Mouse (Mus musculus): ENCODE measurements at regions not wholly inside any gene's neighbourhood (a gene's known extent, or its start where the extent isn't known, plus 50 kb on each side); places are given as distances from the start of the nearest gene placed in this dataset.

DNA sequence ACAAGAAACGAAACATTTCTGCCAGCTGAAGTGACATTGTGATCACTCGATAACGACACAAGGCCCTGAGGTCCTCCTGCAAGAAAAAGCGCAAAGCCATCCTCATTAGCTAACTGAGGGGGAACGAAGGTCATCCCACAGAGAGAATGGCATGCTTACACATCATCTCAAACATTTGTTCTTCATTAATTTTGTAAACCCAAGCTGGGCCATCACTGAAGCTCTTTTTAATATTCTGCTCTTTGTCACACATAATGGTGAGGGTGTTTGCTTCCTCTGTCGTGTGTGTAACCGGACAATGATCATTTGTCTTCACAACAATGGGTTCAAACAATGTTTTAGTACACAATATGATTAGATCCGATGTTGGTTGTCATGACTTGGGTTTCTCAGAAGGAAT is 1217.9 kb downstream of the Mat2b start:
- TF ChIP-seq EP300 (optimal IDR thresholded peaks at IDR 0.05) (no peak), CTCF (IDR thresholded peaks at IDR 0.05; ENCODE audit: low read depth) (no peak)
- Histone ChIP-seq H3K4me1 (replicated peaks; ENCODE audit: control insufficient read depth, insufficient read depth) (no peaks in the 10 kb centered on the region), H3K9ac (ENCODE audit: low read length) (no peak overlapping the region), H3K36me3 (ENCODE audit: control insufficient read depth, insufficient read depth, low read length) (no peaks in the 10 kb centered on the region), H3K4me2 (replicated peaks; ENCODE audit: low read depth) (no peak overlapping the region), H3K27ac (replicated peaks) (no peak overlapping the region), H3K4me3 (ENCODE audit: low read depth, low read length) (no peak overlapping the region), H3K27me3 (ENCODE audit: control insufficient read depth, insufficient read depth, low read length) (no peaks in the 10 kb centered on the region), H3K9me3 (ENCODE audit: control insufficient read depth, low read length) (no peaks in the 10 kb centered on the region)
- DNase-seq (ENCODE audit: low spot score), result no peak
- WGBS, result 67% methylated on average over 8 of the region's 8 CpGs
- no peak for ATAC-seq (ENCODE audit: low FRiP score, low TSS enrichment)

- H3K27me3 ChIP-seq (ENCODE audit: control insufficient read depth, insufficient read depth, low read length), result no peaks in the 10 kb centered on the region
- H3K4me1 ChIP-seq (replicated peaks; ENCODE audit: control insufficient read depth, insufficient read depth), result no peaks in the 10 kb centered on the region
- no peak overlapping the region for H3K4me2 ChIP-seq (replicated peaks; ENCODE audit: low read depth)
- no peaks in the 10 kb centered on the region for H3K9me3 ChIP-seq (ENCODE audit: control insufficient read depth, low read length)
- H3K4me3 ChIP-seq (ENCODE audit: low read depth, low read length), result no peak overlapping the region
- H3K27ac ChIP-seq (replicated peaks), result no peak overlapping the region
- H3K36me3 ChIP-seq (ENCODE audit: control insufficient read depth, insufficient read depth, low read length), result no peaks in the 10 kb centered on the region
- DNase-seq (ENCODE audit: low spot score) (no peak), ATAC-seq (ENCODE audit: low FRiP score, low TSS enrichment) (no peak)
- TF ChIP-seq CTCF (IDR thresholded peaks at IDR 0.05; ENCODE audit: low read depth) (no peak), EP300 (optimal IDR thresholded peaks at IDR 0.05) (no peak)
- H3K9ac ChIP-seq (ENCODE audit: low read length), result no peak overlapping the region
- 45% methylated on average over 5 of the region's 5 CpGs for WGBS
Observed at GRCm38 (mm10) chr11:39453329-39453952, 1241.6 kb downstream of the Mat2b start.

DNA sequence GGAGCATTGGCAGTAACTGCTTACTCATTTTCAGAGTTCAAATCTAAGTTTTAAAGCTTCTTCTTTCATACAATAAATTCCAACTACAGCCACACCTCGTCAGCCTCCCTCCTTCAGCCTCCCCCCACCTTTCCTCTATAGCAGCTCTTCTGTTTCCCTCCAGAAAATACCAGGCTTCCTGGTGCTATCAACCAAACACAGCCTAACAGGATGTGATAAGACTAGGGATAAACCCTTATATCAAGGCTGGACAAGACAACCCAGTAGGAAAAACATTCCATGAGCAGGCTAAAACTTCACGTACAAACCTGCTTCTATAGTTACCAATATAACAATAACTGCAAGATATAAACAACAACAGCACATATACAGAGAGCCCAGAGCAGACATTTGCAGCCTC is 1248.6 kb downstream of the Mat2b start:
- ATAC-seq (ENCODE audit: low FRiP score, low TSS enrichment) (no peak), DNase-seq (ENCODE audit: low spot score) (no peak)
- H3K27ac ChIP-seq (replicated peaks), result no peak overlapping the region
- no peaks in the 10 kb centered on the region for H3K4me1 ChIP-seq (replicated peaks; ENCODE audit: control insufficient read depth, insufficient read depth)
- H3K9me3 ChIP-seq (ENCODE audit: control insufficient read depth, low read length), result no peaks in the 10 kb centered on the region
- TF ChIP-seq EP300 (optimal IDR thresholded peaks at IDR 0.05) (no peak), CTCF (IDR thresholded peaks at IDR 0.05; ENCODE audit: low read depth) (no peak)
- H3K36me3 ChIP-seq (ENCODE audit: control insufficient read depth, insufficient read depth, low read length), result no peaks in the 10 kb centered on the region
- 60% methylated on average over 2 of the region's 2 CpGs for WGBS
- no peak overlapping the region for H3K9ac ChIP-seq (ENCODE audit: low read length)
- no peak overlapping the region for H3K4me3 ChIP-seq (ENCODE audit: low read depth, low read length)
- no peak overlapping the region for H3K4me2 ChIP-seq (replicated peaks; ENCODE audit: low read depth)
- H3K27me3 ChIP-seq (ENCODE audit: control insufficient read depth, insufficient read depth, low read length), result no peaks in the 10 kb centered on the region

- no peak overlapping the region for H3K27ac ChIP-seq (replicated peaks)
Observed at GRCm38 (mm10) chr11:39411691-39412090, 1283.3 kb downstream of the Mat2b start.

DNA sequence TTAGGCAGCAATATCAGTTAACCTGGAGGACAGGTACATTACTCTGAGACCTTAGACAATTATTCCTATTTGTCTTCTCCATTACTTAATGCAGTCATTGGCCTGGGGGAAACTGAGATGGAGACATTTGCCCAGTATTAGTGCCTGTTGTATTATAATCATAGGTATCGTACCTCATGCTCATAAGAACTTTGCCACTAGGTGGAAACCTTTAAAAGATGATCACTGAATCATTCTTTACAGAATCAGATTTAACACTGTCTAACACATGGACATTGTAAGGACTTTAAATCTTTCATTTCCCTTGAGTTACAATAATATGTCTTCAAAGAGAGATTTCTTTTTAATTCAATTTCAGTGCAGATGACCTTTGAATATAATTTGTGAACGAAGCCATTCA is 1283.8 kb downstream of the Mat2b start:
- Histone ChIP-seq H3K27me3 (ENCODE audit: control insufficient read depth, insufficient read depth, low read length) (no peaks in the 10 kb centered on the region), H3K9ac (ENCODE audit: low read length) (no peak overlapping the region), H3K4me1 (replicated peaks; ENCODE audit: control insufficient read depth, insufficient read depth) (no peaks in the 10 kb centered on the region), H3K27ac (replicated peaks) (no peak overlapping the region), H3K4me2 (replicated peaks; ENCODE audit: low read depth) (no peak overlapping the region), H3K36me3 (ENCODE audit: control insufficient read depth, insufficient read depth, low read length) (no peaks in the 10 kb centered on the region), H3K4me3 (ENCODE audit: low read depth, low read length) (no peak overlapping the region), H3K9me3 (ENCODE audit: control insufficient read depth, low read length) (no peaks in the 10 kb centered on the region)
- TF ChIP-seq CTCF (IDR thresholded peaks at IDR 0.05; ENCODE audit: low read depth) (no peak), EP300 (optimal IDR thresholded peaks at IDR 0.05) (no peak)
- DNase-seq (ENCODE audit: low spot score) (no peak), ATAC-seq (ENCODE audit: low FRiP score, low TSS enrichment) (no peak)
- 82% methylated on average over 2 of the region's 2 CpGs for WGBS

More at GRCm38 (mm10) chr11:39411691-39412090, 1283.3 kb downstream of the Mat2b start:
- TF ChIP-seq EP300 (optimal IDR thresholded peaks at IDR 0.05) (no peak), CTCF (IDR thresholded peaks at IDR 0.05; ENCODE audit: low read depth) (no peak)
- H3K4me3 ChIP-seq (ENCODE audit: low read depth, low read length), result no peak overlapping the region
- no peaks in the 10 kb centered on the region for H3K36me3 ChIP-seq (ENCODE audit: control insufficient read depth, insufficient read depth, low read length)
- no peaks in the 10 kb centered on the region for H3K9me3 ChIP-seq (ENCODE audit: control insufficient read depth, low read length)
- DNase-seq (ENCODE audit: low spot score), result no peak
- H3K4me1 ChIP-seq (replicated peaks; ENCODE audit: control insufficient read depth, insufficient read depth), result no peaks in the 10 kb centered on the region
- no peak for ATAC-seq (ENCODE audit: low FRiP score, low TSS enrichment)
- H3K9ac ChIP-seq (ENCODE audit: low read length), result no peak overlapping the region
- H3K4me2 ChIP-seq (replicated peaks; ENCODE audit: low read depth), result no peak overlapping the region
- 84% methylated on average over 2 of the region's 2 CpGs for WGBS
- no peaks in the 10 kb centered on the region for H3K27me3 ChIP-seq (ENCODE audit: control insufficient read depth, insufficient read depth, low read length)

DNA sequence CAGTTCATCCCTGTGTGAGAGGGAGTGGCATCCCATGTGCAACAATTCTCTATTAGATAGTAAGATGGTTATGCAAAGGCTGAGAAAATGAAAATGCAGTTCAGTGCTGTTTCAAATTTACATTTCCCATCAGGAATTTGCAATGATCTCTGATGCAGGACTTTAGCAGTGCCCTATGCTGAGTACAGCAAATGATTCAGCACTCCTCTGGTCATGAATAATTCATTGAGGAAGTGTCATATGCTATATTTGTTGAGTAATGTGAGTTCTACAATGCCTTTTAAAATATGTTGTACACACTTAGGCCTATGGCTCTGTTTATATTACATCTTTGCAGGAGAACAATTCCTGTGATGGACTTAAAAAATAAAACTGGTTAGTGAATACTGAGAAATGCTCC is 1330.2 kb downstream of the Mat2b start:
- H3K4me1 ChIP-seq (replicated peaks; ENCODE audit: control insufficient read depth, insufficient read depth), result no peaks in the 10 kb centered on the region
- H3K4me3 ChIP-seq (ENCODE audit: low read depth, low read length), result no peak overlapping the region
- no peaks in the 10 kb centered on the region for H3K36me3 ChIP-seq (ENCODE audit: control insufficient read depth, insufficient read depth, low read length)
- H3K27ac ChIP-seq (replicated peaks), result no peak overlapping the region
- H3K4me2 ChIP-seq (replicated peaks; ENCODE audit: low read depth), result no peak overlapping the region
- no peak for TF ChIP-seq CTCF (IDR thresholded peaks at IDR 0.05; ENCODE audit: low read depth)
- TF ChIP-seq EP300 (optimal IDR thresholded peaks at IDR 0.05), result no peak
- H3K9me3 ChIP-seq (ENCODE audit: control insufficient read depth, low read length), result no peaks in the 10 kb centered on the region
- no peaks in the 10 kb centered on the region for H3K27me3 ChIP-seq (ENCODE audit: control insufficient read depth, insufficient read depth, low read length)
- DNase-seq (ENCODE audit: low spot score), result no peak
- no peak for ATAC-seq (ENCODE audit: low FRiP score, low TSS enrichment)
- H3K9ac ChIP-seq (ENCODE audit: low read length), result no peak overlapping the region
